ENCODE assay signal across 15 mouse cellular contexts in genomic region chr3:29370519-29370918, GRCm38 (mm10).
A peak's percentile ranks its signal among the peaks of the same experiment; 100 is the strongest.
DNase-seq lines count a peak whose midpoint lies in the region; ATAC-seq and TF ChIP-seq lines count a peak whose summit lies in the region.
"Had no signal": no experiment of that assay in that cellular context is flagged by ENCODE, and none has a peak within 500 bp of the region (broad histone marks: within the 10 kb centered on the region; RNA-seq: fewer than 3 reads in every experiment).

No protein-coding gene starts in this region.

- no peak overlapping the region for H3K27ac ChIP-seq in kidney, embryonic 14.5 days (ENCODE audit: low read depth, low read length)
- no peak overlapping the region for H3K27ac ChIP-seq in midbrain, postnatal 0 days (ENCODE audit: low read depth, low read length)
- no peak overlapping the region for H3K27ac ChIP-seq in midbrain, embryonic 16.5 days (ENCODE audit: low read length)
- H3K27ac ChIP-seq: embryonic facial prominence, embryonic 12.5 days; hindbrain, embryonic 15.5 days; limb, embryonic 12.5 days had no signal

- DNase-seq in cerebellum, postnatal 14 days: peak; percentile 2 to 9
- peak; percentile 4 for DNase-seq in kidney, postnatal 10 days
- DNase-seq in midbrain, postnatal 0 days (ENCODE audit: low spot score): no peak
- DNase-seq in retina, postnatal 1 day: peak; percentile 11
- DNase-seq in gastrocnemius, postnatal 10 days: no peak
- DNase-seq: cerebellum, adult 11-12 months; heart, adult 18-20 months had no signal

- no peaks in the 10 kb centered on the region for H3K4me1 ChIP-seq in kidney, embryonic 14.5 days (ENCODE audit: control insufficient read depth, insufficient read depth, low read length)
- no peaks in the 10 kb centered on the region for H3K4me1 ChIP-seq in midbrain, postnatal 0 days (ENCODE audit: insufficient read depth, low read length)
- 0 out of 2 replicates have a peak, but pooled peaks cover 3% of the 10 kb centered on the region for H3K4me1 ChIP-seq in midbrain, embryonic 16.5 days (ENCODE audit: control insufficient read depth, insufficient read depth, low read length)
- H3K4me1 ChIP-seq: embryonic facial prominence, embryonic 12.5 days; hindbrain, embryonic 15.5 days had no signal

- H3K27me3 ChIP-seq in kidney, embryonic 14.5 days (ENCODE audit: control insufficient read depth, insufficient read depth, low read length): no peaks in the 10 kb centered on the region
- no peaks in the 10 kb centered on the region for H3K27me3 ChIP-seq in midbrain, postnatal 0 days (ENCODE audit: insufficient read depth, low read length)
- H3K27me3 ChIP-seq in midbrain, embryonic 16.5 days (ENCODE audit: control insufficient read depth, insufficient read depth, low read depth, low read length): no peaks in the 10 kb centered on the region
- H3K27me3 ChIP-seq: embryonic facial prominence, embryonic 12.5 days; hindbrain, embryonic 15.5 days; limb, embryonic 12.5 days had no signal

- H3K9me3 ChIP-seq in kidney, embryonic 14.5 days (ENCODE audit: control insufficient read depth, low read length): no peaks in the 10 kb centered on the region
- H3K9me3 ChIP-seq in midbrain, postnatal 0 days (ENCODE audit: low read length): no peaks in the 10 kb centered on the region
- H3K9me3 ChIP-seq in midbrain, embryonic 16.5 days (replicated peaks; ENCODE audit: control insufficient read depth, low read length, poor library complexity, severe bottlenecking): no peaks in the 10 kb centered on the region
- H3K9me3 ChIP-seq: embryonic facial prominence, embryonic 12.5 days; hindbrain, embryonic 15.5 days; limb, embryonic 12.5 days had no signal

- TF ChIP-seq CTCF in midbrain, postnatal 0 days (IDR thresholded peaks at IDR 0.05): 0 out of 2 replicates have a peak, but pooled peaks have one; percentile 12

- H3K9ac ChIP-seq in kidney, embryonic 14.5 days (ENCODE audit: low read depth, low read length): no peak overlapping the region
- no peak overlapping the region for H3K9ac ChIP-seq in midbrain, postnatal 0 days (replicated peaks; ENCODE audit: low read length, poor library complexity, severe bottlenecking)
- no peak overlapping the region for H3K9ac ChIP-seq in midbrain, embryonic 16.5 days (ENCODE audit: low read depth, low read length)
- H3K9ac ChIP-seq: embryonic facial prominence, embryonic 12.5 days; hindbrain, embryonic 15.5 days; limb, embryonic 12.5 days had no signal

- no peak overlapping the region for H3K4me3 ChIP-seq in kidney, embryonic 14.5 days (ENCODE audit: low read length)
- H3K4me3 ChIP-seq in midbrain, postnatal 0 days (ENCODE audit: low read depth, low read length): no peak overlapping the region
- H3K4me3 ChIP-seq in midbrain, embryonic 16.5 days (ENCODE audit: low read depth, low read length): no peak overlapping the region
- H3K4me3 ChIP-seq: embryonic facial prominence, embryonic 12.5 days; hindbrain, embryonic 15.5 days; limb, embryonic 12.5 days; myocyte had no signal

- H3K4me2 ChIP-seq in kidney, embryonic 14.5 days (replicated peaks; ENCODE audit: low read depth, low read length): no peak overlapping the region
- H3K4me2 ChIP-seq in midbrain, postnatal 0 days (ENCODE audit: low read depth, low read length, poor library complexity, severe bottlenecking): no peak overlapping the region
- no peak overlapping the region for H3K4me2 ChIP-seq in midbrain, embryonic 16.5 days (ENCODE audit: low read length)
- H3K4me2 ChIP-seq: embryonic facial prominence, embryonic 12.5 days; hindbrain, embryonic 15.5 days; limb, embryonic 12.5 days had no signal

- no peak for ATAC-seq in cerebellum, adult (ENCODE audit: insufficient number of reproducible peaks, low FRiP score, low TSS enrichment)
- no peak for ATAC-seq in kidney, embryonic 14.5 days (ENCODE audit: low FRiP score, low TSS enrichment)
- no peak for ATAC-seq in midbrain, postnatal 0 days (ENCODE audit: low FRiP score)
- ATAC-seq in midbrain, embryonic 16.5 days: no peak
- ATAC-seq: forebrain, embryonic 16.5 days had no signal

- H3K36me3 ChIP-seq in kidney, embryonic 14.5 days (ENCODE audit: control insufficient read depth, insufficient read depth, low read length): no peaks in the 10 kb centered on the region
- no peaks in the 10 kb centered on the region for H3K36me3 ChIP-seq in midbrain, postnatal 0 days (ENCODE audit: insufficient read depth, low read length)
- H3K36me3 ChIP-seq in midbrain, embryonic 16.5 days (ENCODE audit: control insufficient read depth, insufficient read depth, low read length): no peaks in the 10 kb centered on the region
- H3K36me3 ChIP-seq: embryonic facial prominence, embryonic 12.5 days; hindbrain, embryonic 15.5 days; limb, embryonic 12.5 days had no signal

- 74% methylated on average over 5 of the region's 5 CpGs for WGBS in kidney, embryonic 14.5 days
- 73% methylated on average over 5 of the region's 5 CpGs for WGBS in midbrain, postnatal 0 days
- WGBS in midbrain, embryonic 16.5 days: 79% methylated on average over 5 of the region's 5 CpGs

Comparison
In these comparisons a context has a peak if more than half of its experiments do, and no peak if none do; other contexts are left out.
1. DNase-seq: peak in cerebellum, postnatal 14 days (2 of 2), kidney, postnatal 10 days (single experiment) and retina, postnatal 1 day (single experiment); none in midbrain, postnatal 0 days (single experiment) and gastrocnemius, postnatal 10 days (single experiment).